Mouse (Mus musculus): ENCODE data around the gene Gm49396. TPM values are rescaled to one million over a fixed set of nuclear protein-coding genes. Genes with fewer than 3 reads are reported as not detected.

Gene Gm49396
- polyA plus RNA-seq (2015; fragmentation: Nextera tagmentation; extraction: Ambion mirVana), result 15.4 and 17.5 TPM in 2 replicates

- H3K27me3 ChIP-seq, result no peaks in the 10 kb centered on the region
- WGBS, result under 1% methylated on average over 45 of the region's 45 CpGs
- H3K27ac ChIP-seq (replicated peaks), result peak within 1 kb of the TSS; percentile 93
- H3K36me3 ChIP-seq, result peaks cover 19% of the 10 kb centered on the region
- H3K9ac ChIP-seq, result peak within 1 kb of the TSS; percentile 65
- H3K4me1 ChIP-seq (replicated peaks), result peaks cover 34% of the 10 kb centered on the region
- peak within 1 kb of the TSS; percentile 81 for H3K4me3 ChIP-seq
- H3K9me3 ChIP-seq, result no peaks in the 10 kb centered on the region
- peak within 1 kb of the TSS; percentile 87 for H3K4me2 ChIP-seq
- peak; percentile 83 for ATAC-seq (ENCODE audit: low FRiP score, low read depth)
These were observed at the start of gene Gm49396, which contains the start of the genes U2af1l4 and Psenen for GRCm38 (mm10) chr7:30563117-30563905. TSS of gene Gm49396 (plus strand) at chr7:30563344. TSS of gene U2af1l4 (plus strand) at chr7:30563301. TSS of gene Psenen (minus strand) at chr7:30563627.

- Histone ChIP-seq H3K4me3 (no peak overlapping the region), H3K36me3 (no peaks in the 10 kb centered on the region), H3K4me2 (no peak overlapping the region), H3K4me1 (replicated peaks) (no peaks in the 10 kb centered on the region), H3K9ac (no peak overlapping the region), H3K27ac (replicated peaks) (no peak overlapping the region), H3K27me3 (no peaks in the 10 kb centered on the region), H3K9me3 (no peaks in the 10 kb centered on the region)
- 58% methylated on average over 24 of the region's 24 CpGs for WGBS
- ATAC-seq (ENCODE audit: low FRiP score, low read depth), result no peak
These were observed 48.0 kb upstream of the Gm49396 start for GRCm38 (mm10) chr7:30515003-30515760.

DNA sequence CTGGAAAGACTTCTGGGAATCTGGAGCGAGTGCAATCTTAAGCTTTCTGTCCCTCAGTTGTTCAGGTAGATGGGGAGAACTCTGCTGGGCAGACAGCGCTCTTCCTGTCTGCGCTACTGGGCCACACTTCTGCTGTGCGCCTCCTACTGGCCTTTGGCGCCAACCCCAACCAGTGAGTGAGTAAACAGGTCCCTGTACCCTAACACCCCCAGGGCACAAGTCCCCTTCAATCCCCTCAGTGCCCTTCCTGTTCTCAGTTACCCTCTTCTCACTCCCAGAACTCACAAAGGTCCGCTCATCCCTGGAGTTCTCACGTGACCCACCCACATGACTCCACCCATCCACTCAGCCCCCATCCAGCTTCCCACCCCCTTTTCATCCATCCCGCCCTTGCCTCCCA is 44.8 kb upstream of the Gm49396 start:
- Histone ChIP-seq H3K27me3 (no peaks in the 10 kb centered on the region), H3K4me2 (no peak overlapping the region), H3K9ac (no peak overlapping the region), H3K4me1 (replicated peaks) (no peaks in the 10 kb centered on the region), H3K9me3 (no peaks in the 10 kb centered on the region), H3K4me3 (no peak overlapping the region), H3K36me3 (peaks cover 7% of the 10 kb centered on the region), H3K27ac (replicated peaks) (no peak overlapping the region)
- ATAC-seq (ENCODE audit: low FRiP score, low read depth), result no peak
- 50% methylated on average over 8 of the region's 8 CpGs for WGBS

- no peaks in the 10 kb centered on the region for H3K9me3 ChIP-seq
- H3K4me2 ChIP-seq, result no peak overlapping the region
- H3K4me1 ChIP-seq (replicated peaks), result no peaks in the 10 kb centered on the region
- H3K27me3 ChIP-seq, result no peaks in the 10 kb centered on the region
- H3K36me3 ChIP-seq, result peaks cover 26% of the 10 kb centered on the region
- H3K9ac ChIP-seq, result no peak overlapping the region
- no peak overlapping the region for H3K27ac ChIP-seq (replicated peaks)
- H3K4me3 ChIP-seq, result no peak overlapping the region
- no peak; the same call in 1 of the 2 replicates for ATAC-seq (ENCODE audit: low FRiP score, low read depth)
- 60% methylated on average over 4 of the region's 4 CpGs for WGBS
These were observed 42.7 kb upstream of the Gm49396 start for GRCm38 (mm10) chr7:30520396-30520795.

GRCm38 (mm10) chr7:30520856-30521255 is 42.3 kb upstream of the Gm49396 start:
- Histone ChIP-seq H3K9me3 (no peaks in the 10 kb centered on the region), H3K9ac (no peak overlapping the region), H3K4me2 (no peak overlapping the region), H3K36me3 (peaks cover 31% of the 10 kb centered on the region), H3K27ac (replicated peaks) (no peak overlapping the region), H3K4me3 (no peak overlapping the region), H3K27me3 (no peaks in the 10 kb centered on the region), H3K4me1 (replicated peaks) (no peaks in the 10 kb centered on the region)
- peak; percentile 12; the same call in 1 of the 2 replicates for ATAC-seq (ENCODE audit: low FRiP score, low read depth)
- 69% methylated on average over 5 of the region's 5 CpGs for WGBS

- Histone ChIP-seq H3K9ac (no peak overlapping the region), H3K36me3 (peaks cover 49% of the 10 kb centered on the region), H3K9me3 (no peaks in the 10 kb centered on the region), H3K27me3 (no peaks in the 10 kb centered on the region), H3K27ac (replicated peaks) (no peak overlapping the region), H3K4me2 (no peak overlapping the region), H3K4me3 (no peak overlapping the region), H3K4me1 (replicated peaks) (no peaks in the 10 kb centered on the region)
- WGBS, result 86% methylated on average over 10 of the region's 10 CpGs
- no peak for ATAC-seq (ENCODE audit: low FRiP score, low read depth)
These were observed 40.3 kb upstream of the Gm49396 start for GRCm38 (mm10) chr7:30522871-30523270.

DNA sequence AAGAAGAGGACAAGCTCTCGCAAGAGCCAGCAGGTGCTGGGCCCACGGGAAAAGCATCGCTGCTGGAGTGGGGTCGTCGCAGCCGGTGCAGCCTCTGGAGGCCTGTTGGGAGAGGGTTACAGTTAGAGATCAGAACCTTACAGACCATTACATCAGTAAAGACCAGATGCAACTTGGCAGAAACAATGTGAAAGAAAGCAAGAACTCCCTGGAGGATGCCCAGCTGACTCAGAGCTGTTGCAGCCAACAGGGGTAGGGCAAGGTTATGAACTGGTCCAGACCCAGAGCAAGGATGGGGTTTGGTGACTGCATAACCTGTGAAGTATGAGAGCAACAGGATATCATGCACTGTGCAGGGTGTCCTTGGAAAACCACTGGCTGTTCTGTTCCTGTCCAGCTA is 38.7 kb upstream of the Gm49396 start:
- no peak for ATAC-seq (ENCODE audit: low FRiP score, low read depth)
- peaks cover 65% of the 10 kb centered on the region for H3K36me3 ChIP-seq
- no peaks in the 10 kb centered on the region for H3K4me1 ChIP-seq (replicated peaks)
- H3K27ac ChIP-seq (replicated peaks), result no peak overlapping the region
- H3K9me3 ChIP-seq, result no peaks in the 10 kb centered on the region
- H3K27me3 ChIP-seq, result no peaks in the 10 kb centered on the region
- no peak overlapping the region for H3K9ac ChIP-seq
- WGBS, result 78% methylated on average over 6 of the region's 6 CpGs
- no peak overlapping the region for H3K4me2 ChIP-seq
- H3K4me3 ChIP-seq, result no peak overlapping the region

GRCm38 (mm10) chr7:30525954-30526353 is 37.2 kb upstream of the Gm49396 start:
- no peaks in the 10 kb centered on the region for H3K9me3 ChIP-seq
- no peaks in the 10 kb centered on the region for H3K27me3 ChIP-seq
- H3K36me3 ChIP-seq, result peaks cover 80% of the 10 kb centered on the region
- no peak for ATAC-seq (ENCODE audit: low FRiP score, low read depth)
- no peak overlapping the region for H3K27ac ChIP-seq (replicated peaks)
- no peak overlapping the region for H3K4me3 ChIP-seq
- H3K4me1 ChIP-seq (replicated peaks), result peaks cover 3% of the 10 kb centered on the region; the same call in 1 of the 2 replicates
- H3K4me2 ChIP-seq, result no peak overlapping the region
- H3K9ac ChIP-seq, result no peak overlapping the region
- WGBS, result 41% methylated on average over 10 of the region's 10 CpGs

DNA sequence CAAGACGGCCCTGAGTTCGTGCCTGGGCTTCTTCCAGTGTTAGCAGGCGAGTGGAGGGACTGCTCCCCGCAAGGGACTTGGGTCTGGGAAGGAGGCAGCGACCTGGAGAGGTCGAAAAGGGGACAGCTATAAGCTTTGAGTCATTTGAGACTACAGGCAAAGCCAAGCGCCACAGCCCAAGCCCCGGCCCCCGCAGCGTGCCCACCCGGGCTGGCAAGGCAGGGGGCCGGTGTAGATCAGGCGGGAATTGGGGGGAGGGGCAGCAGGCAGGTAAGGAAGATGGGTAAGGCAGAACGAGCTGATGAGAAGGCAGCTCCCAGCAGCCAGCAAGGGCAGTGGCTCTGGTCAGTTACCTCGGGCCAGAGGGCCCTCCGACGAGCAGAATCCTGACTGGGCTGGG is 36.7 kb upstream of the Gm49396 start:
- peaks cover 7% of the 10 kb centered on the region for H3K4me1 ChIP-seq (replicated peaks)
- H3K9ac ChIP-seq, result no peak overlapping the region
- ATAC-seq (ENCODE audit: low FRiP score, low read depth), result no peak
- no peak overlapping the region for H3K4me2 ChIP-seq
- H3K9me3 ChIP-seq, result no peaks in the 10 kb centered on the region
- no peaks in the 10 kb centered on the region for H3K27me3 ChIP-seq
- no peak overlapping the region for H3K4me3 ChIP-seq
- H3K27ac ChIP-seq (replicated peaks), result no peak overlapping the region
- WGBS, result 33% methylated on average over 17 of the region's 17 CpGs
- H3K36me3 ChIP-seq, result peaks cover 84% of the 10 kb centered on the region

GRCm38 (mm10) chr7:30526981-30527380 is 36.2 kb upstream of the Gm49396 start:
- H3K4me3 ChIP-seq, result no peak overlapping the region
- 84% methylated on average over 14 of the region's 14 CpGs for WGBS
- peaks cover 89% of the 10 kb centered on the region for H3K36me3 ChIP-seq
- no peaks in the 10 kb centered on the region for H3K27me3 ChIP-seq
- H3K9me3 ChIP-seq, result no peaks in the 10 kb centered on the region
- peaks cover 13% of the 10 kb centered on the region for H3K4me1 ChIP-seq (replicated peaks)
- ATAC-seq (ENCODE audit: low FRiP score, low read depth), result no peak
- H3K9ac ChIP-seq, result no peak overlapping the region
- H3K4me2 ChIP-seq, result no peak overlapping the region
- no peak overlapping the region for H3K27ac ChIP-seq (replicated peaks)

GRCm38 (mm10) chr7:30531291-30531815 is 31.8 kb upstream of the Gm49396 start:
- H3K27ac ChIP-seq (replicated peaks), result no peak overlapping the region
- H3K4me1 ChIP-seq (replicated peaks), result peaks cover 47% of the 10 kb centered on the region
- peak overlapping the region; percentile 86 for H3K4me2 ChIP-seq
- 0 out of 2 replicates have a peak overlapping the region, but pooled peaks have one; percentile 8 for H3K9ac ChIP-seq
- H3K9me3 ChIP-seq, result no peaks in the 10 kb centered on the region
- 80% methylated on average over 9 of the region's 9 CpGs for WGBS
- no peaks in the 10 kb centered on the region for H3K27me3 ChIP-seq
- no peak overlapping the region for H3K4me3 ChIP-seq
- H3K36me3 ChIP-seq, result peaks cover 60% of the 10 kb centered on the region
- ATAC-seq (ENCODE audit: low FRiP score, low read depth), result no peak

GRCm38 (mm10) chr7:30532931-30533330 is 30.2 kb upstream of the Gm49396 start:
- Histone ChIP-seq H3K4me2 (peak overlapping the region; percentile 86), H3K27ac (replicated peaks) (peak overlapping the region; percentile 44), H3K9ac (peak overlapping the region; percentile 94), H3K4me3 (peak overlapping the region; percentile 92), H3K4me1 (replicated peaks) (peaks cover 47% of the 10 kb centered on the region), H3K9me3 (no peaks in the 10 kb centered on the region), H3K27me3 (no peaks in the 10 kb centered on the region), H3K36me3 (peaks cover 45% of the 10 kb centered on the region)
- 5% methylated on average over 8 of the region's 8 CpGs for WGBS
- ATAC-seq (ENCODE audit: low FRiP score, low read depth), result no peak

All from hindbrain, embryonic 15.5 days (tissue).